In the genomic region with DNA sequence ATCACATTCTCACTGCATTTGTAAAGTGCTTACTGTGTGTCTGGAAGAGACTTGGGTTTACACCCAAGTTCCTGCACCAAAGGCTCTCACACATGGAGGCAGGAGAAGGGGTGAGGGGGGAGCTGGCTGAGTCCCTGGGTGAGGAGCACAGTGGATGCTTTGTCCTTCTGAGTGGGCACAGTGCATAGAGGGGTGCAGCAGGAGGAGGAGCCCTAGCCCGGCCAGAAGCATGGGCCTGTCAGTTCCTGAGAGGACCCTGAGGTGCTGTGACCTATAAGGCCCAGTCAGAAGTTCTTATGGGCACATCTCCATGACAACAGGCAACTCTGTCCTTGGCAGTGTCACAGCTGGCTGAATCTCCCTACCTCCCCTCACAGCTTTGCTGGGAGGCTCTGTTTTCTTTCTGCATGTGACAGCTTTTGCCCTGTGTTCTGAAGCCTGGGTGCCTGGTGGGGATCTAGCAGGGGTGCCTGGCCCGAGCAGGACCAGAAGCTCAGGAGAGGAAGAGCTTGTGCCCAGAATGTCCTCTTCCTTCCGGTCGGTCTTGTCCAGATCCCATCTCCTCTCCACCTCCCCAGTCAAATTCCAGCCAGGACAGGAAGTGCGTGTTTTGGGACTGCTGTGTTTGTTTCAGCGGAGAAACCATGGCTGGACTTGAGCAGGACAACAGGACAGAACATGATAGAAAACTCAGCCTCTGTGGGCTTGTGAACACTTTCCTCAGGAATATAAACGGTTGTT, we compare ENCODE assay signal across 9 mouse cellular contexts. TPM values are rescaled to one million over a fixed set of nuclear protein-coding genes. Genes with fewer than 3 reads are reported as not detected.
DNase-seq lines count a peak whose midpoint lies in the region; ATAC-seq and TF ChIP-seq lines count a peak whose summit lies in the region.
"Had no signal": no experiment of that assay in that cellular context is flagged by ENCODE, and none has a peak within 500 bp of the region (broad histone marks: within the 10 kb centered on the region; RNA-seq: fewer than 3 reads in every experiment).

No protein-coding gene starts in this region.

- no peak overlapping the region for H3K9ac ChIP-seq in forebrain, postnatal 0 days
- H3K9ac ChIP-seq in forebrain, embryonic 13.5 days: no peak overlapping the region
- no peak overlapping the region for H3K9ac ChIP-seq in intestine, embryonic 14.5 days (ENCODE audit: low read length)
- no peak overlapping the region for H3K9ac ChIP-seq in intestine, postnatal 0 days (ENCODE audit: low read depth, low read length)

- 0 out of 2 replicates have a peak overlapping the region, but pooled peaks have one; percentile 9 for H3K27ac ChIP-seq in forebrain, postnatal 0 days (ENCODE audit: low read depth, low read length)
- H3K27ac ChIP-seq in forebrain, embryonic 13.5 days: no peak overlapping the region
- H3K27ac ChIP-seq in intestine, embryonic 14.5 days (ENCODE audit: low read depth): peak overlapping the region; percentile 27; the same call in 1 of the 2 replicates
- H3K27ac ChIP-seq in intestine, postnatal 0 days (ENCODE audit: low read depth, low read length): no peak overlapping the region
- H3K27ac ChIP-seq in olfactory bulb, adult 2 months (ENCODE audit: insufficient read depth, low read depth, low read length): peak overlapping the region; percentile 31; the same call in 1 of the 2 replicates

- ATAC-seq in forebrain, postnatal 0 days: peak; percentile 56
- no peak for ATAC-seq in forebrain, embryonic 13.5 days
- no peak for ATAC-seq in intestine, embryonic 14.5 days (replicated peaks; ENCODE audit: low FRiP score, low TSS enrichment, low read depth)
- ATAC-seq in intestine, postnatal 0 days: no peak
- no peak for ATAC-seq in megakaryocyte, adult 5-6 weeks (ENCODE audit: poor library complexity, severe bottlenecking)

- no peaks in the 10 kb centered on the region for H3K27me3 ChIP-seq in forebrain, postnatal 0 days (ENCODE audit: insufficient read depth, low read length)
- H3K27me3 ChIP-seq in forebrain, embryonic 13.5 days: no peaks in the 10 kb centered on the region
- no peaks in the 10 kb centered on the region for H3K27me3 ChIP-seq in intestine, embryonic 14.5 days (replicated peaks; ENCODE audit: control insufficient read depth, insufficient read depth, low read length)
- H3K27me3 ChIP-seq in intestine, postnatal 0 days (replicated peaks; ENCODE audit: control insufficient read depth, insufficient read depth, low read length): no peaks in the 10 kb centered on the region

- no peak for TF ChIP-seq POLR2A in olfactory bulb, adult 2 months (IDR thresholded peaks at IDR 0.05; ENCODE audit: insufficient read depth, low read depth, low read length)

- H3K4me2 ChIP-seq in forebrain, postnatal 0 days (ENCODE audit: low read depth): no peak overlapping the region
- H3K4me2 ChIP-seq in forebrain, embryonic 13.5 days: no peak overlapping the region
- H3K4me2 ChIP-seq in intestine, embryonic 14.5 days (ENCODE audit: low read length): no peak overlapping the region
- no peak overlapping the region for H3K4me2 ChIP-seq in intestine, postnatal 0 days (replicated peaks; ENCODE audit: low read depth)

- 0 out of 2 replicates have a peak, but pooled peaks cover 2% of the 10 kb centered on the region for H3K4me1 ChIP-seq in forebrain, postnatal 0 days (ENCODE audit: insufficient read depth)
- H3K4me1 ChIP-seq in forebrain, embryonic 13.5 days: peaks cover 4% of the 10 kb centered on the region; the same call in 1 of the 2 replicates
- H3K4me1 ChIP-seq in intestine, embryonic 14.5 days (replicated peaks; ENCODE audit: control insufficient read depth, insufficient read depth, low read length): peaks cover 5% of the 10 kb centered on the region; the same call in 1 of the 2 replicates
- H3K4me1 ChIP-seq in intestine, postnatal 0 days (replicated peaks; ENCODE audit: control insufficient read depth, insufficient read depth, low read length): peaks cover 2% of the 10 kb centered on the region
- peaks cover 10% of the 10 kb centered on the region for H3K4me1 ChIP-seq in olfactory bulb, adult 2 months (ENCODE audit: control insufficient read depth, insufficient read depth, low read length)

- DNase-seq in forebrain, postnatal 0 days: no peak
- no peak for DNase-seq in intestine, embryonic 14.5 days (ENCODE audit: low spot score)
- peak; percentile 25 for DNase-seq in right cerebral cortex, adult 18-20 months
- no peak for DNase-seq in right cerebral cortex, postnatal 4 days
- DNase-seq: kidney, adult 9 months had no signal

- no peaks in the 10 kb centered on the region for H3K9me3 ChIP-seq in forebrain, postnatal 0 days (ENCODE audit: low read length)
- no peaks in the 10 kb centered on the region for H3K9me3 ChIP-seq in forebrain, embryonic 13.5 days (replicated peaks)
- H3K9me3 ChIP-seq in intestine, embryonic 14.5 days (ENCODE audit: control insufficient read depth, low read length): peaks cover 5% of the 10 kb centered on the region; the same call in 1 of the 2 replicates
- H3K9me3 ChIP-seq in intestine, postnatal 0 days (ENCODE audit: control insufficient read depth): no peaks in the 10 kb centered on the region

- no peak overlapping the region for H3K4me3 ChIP-seq in forebrain, postnatal 0 days (ENCODE audit: low read depth, low read length)
- no peak overlapping the region for H3K4me3 ChIP-seq in forebrain, embryonic 13.5 days
- H3K4me3 ChIP-seq in intestine, embryonic 14.5 days (ENCODE audit: low read depth, low read length): no peak overlapping the region
- no peak overlapping the region for H3K4me3 ChIP-seq in intestine, postnatal 0 days (ENCODE audit: low read depth, low read length)
- H3K4me3 ChIP-seq in olfactory bulb, adult 2 months (ENCODE audit: insufficient read depth, low read depth, low read length): no peak overlapping the region

- TF ChIP-seq CTCF in forebrain, postnatal 0 days (IDR thresholded peaks at IDR 0.05; ENCODE audit: low read depth): no peak
- no peak for TF ChIP-seq CTCF in intestine, postnatal 0 days (IDR thresholded peaks at IDR 0.05; ENCODE audit: low read depth)
- no peak for TF ChIP-seq CTCF in olfactory bulb, adult 2 months (IDR thresholded peaks at IDR 0.05; ENCODE audit: insufficient read depth, low read depth, low read length)

- 77% methylated on average over 7 of the region's 7 CpGs for WGBS in forebrain, postnatal 0 days
- WGBS in forebrain, embryonic 13.5 days: 84% methylated on average over 7 of the region's 7 CpGs
- 52% methylated on average over 7 of the region's 7 CpGs for WGBS in intestine, embryonic 14.5 days
- WGBS in intestine, postnatal 0 days: 58% methylated on average over 7 of the region's 7 CpGs
- 65% methylated on average over 7 of the region's 7 CpGs for WGBS in olfactory bulb, adult 2 months

- H3K36me3 ChIP-seq in forebrain, postnatal 0 days (ENCODE audit: insufficient read depth): no peaks in the 10 kb centered on the region
- no peaks in the 10 kb centered on the region for H3K36me3 ChIP-seq in forebrain, embryonic 13.5 days (ENCODE audit: poor library complexity, severe bottlenecking)
- H3K36me3 ChIP-seq in intestine, embryonic 14.5 days (ENCODE audit: control insufficient read depth, insufficient read depth, low read length): peaks cover 16% of the 10 kb centered on the region
- peaks cover 6% of the 10 kb centered on the region; the same call in 1 of the 2 replicates for H3K36me3 ChIP-seq in intestine, postnatal 0 days (ENCODE audit: control insufficient read depth, insufficient read depth)

RNA-seq across cellular contexts. Expression of gene Rd3, which starts 15.0 kb away (rescaled TPM):
- 0.92 and 1.9 TPM in 2 replicates for total RNA-seq in forebrain, postnatal 0 days (2014; rRNA removed)
- polyA plus RNA-seq in forebrain, postnatal 0 days (2015; fragmentation: Nextera tagmentation; extraction: Ambion mirVana): 3.3 and 3.4 TPM in 2 replicates
- 1.8 and 3.0 TPM in 2 replicates for polyA plus RNA-seq in forebrain, embryonic 13.5 days (2015; fragmentation: Nextera tagmentation; extraction: Ambion mirVana)
- polyA plus RNA-seq in intestine, embryonic 14.5 days (2014; fragmentation: Nextera tagmentation; extraction: Ambion mirVana): 0.30 and 0.31 TPM in 2 replicates
- 0.08 and 0.10 TPM in 2 replicates for polyA plus RNA-seq in intestine, postnatal 0 days (2015; fragmentation: Nextera tagmentation; extraction: Ambion mirVana)
- polyA plus RNA-seq in olfactory bulb, adult 2 months (2012; ENCODE audit: insufficient read depth, insufficient read length, low replicate concordance, missing spikeins): not detected in 2 replicates
- total RNA-seq in megakaryocyte, adult 5-6 weeks (2015): 0.18 and 0.38 TPM in 2 replicates
- total RNA-seq in megakaryocyte, adult 5-6 weeks (2017): 0.22 TPM in 1 of 2 replicates, not detected in the other

Comparison
In these comparisons a context has a peak if more than half of its experiments do, and no peak if none do; other contexts are left out.
1. H3K27ac ChIP-seq: peak in forebrain, postnatal 0 days (single experiment), intestine, embryonic 14.5 days (single experiment) and olfactory bulb, adult 2 months (single experiment); none in forebrain, embryonic 13.5 days (single experiment) and intestine, postnatal 0 days (single experiment).